Mouse (Mus musculus) kidney, postnatal 14 days (tissue): ENCODE data around the gene Casc3.

Experiments used
- DNase-seq: peaks from one replicate; pipeline ENCODE4 v3.0.0; 2022; ENCODE audit warnings: mixed read lengths

Gene Casc3

DNA sequence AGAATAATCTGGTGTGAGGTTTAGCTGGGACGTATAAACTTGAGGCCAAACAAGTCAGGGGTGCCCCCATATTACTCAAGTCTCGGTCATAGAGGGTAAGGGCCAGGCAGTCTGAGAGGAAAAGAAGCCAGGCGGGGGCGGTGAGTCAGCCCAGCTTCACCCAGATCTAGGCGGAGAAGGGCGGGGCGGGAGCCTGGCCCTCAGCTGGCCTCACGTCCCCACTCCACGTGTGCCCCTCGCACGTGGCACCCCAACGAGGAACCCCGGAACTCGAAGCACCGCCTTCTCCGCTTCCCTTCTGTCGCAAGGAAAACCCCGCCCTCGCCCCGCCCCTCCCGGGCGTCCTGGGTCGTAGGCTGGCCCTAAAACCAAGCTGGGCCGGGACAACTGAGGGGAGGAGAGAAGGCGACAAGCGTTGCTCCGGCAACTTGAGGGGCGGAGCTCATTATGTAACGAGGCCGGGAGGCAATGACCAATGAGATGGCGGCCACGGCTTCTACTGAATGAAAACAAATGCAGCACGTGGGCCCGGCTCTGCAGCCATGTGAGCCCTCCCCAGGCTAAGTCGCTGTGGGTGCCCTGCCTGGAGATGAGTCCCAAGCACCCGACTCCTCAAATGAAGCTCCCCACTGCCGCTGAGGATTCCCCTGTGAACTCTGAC, 30.9 kb upstream of the Casc3 start:
- DNase-seq: peak; percentile 99

DNA sequence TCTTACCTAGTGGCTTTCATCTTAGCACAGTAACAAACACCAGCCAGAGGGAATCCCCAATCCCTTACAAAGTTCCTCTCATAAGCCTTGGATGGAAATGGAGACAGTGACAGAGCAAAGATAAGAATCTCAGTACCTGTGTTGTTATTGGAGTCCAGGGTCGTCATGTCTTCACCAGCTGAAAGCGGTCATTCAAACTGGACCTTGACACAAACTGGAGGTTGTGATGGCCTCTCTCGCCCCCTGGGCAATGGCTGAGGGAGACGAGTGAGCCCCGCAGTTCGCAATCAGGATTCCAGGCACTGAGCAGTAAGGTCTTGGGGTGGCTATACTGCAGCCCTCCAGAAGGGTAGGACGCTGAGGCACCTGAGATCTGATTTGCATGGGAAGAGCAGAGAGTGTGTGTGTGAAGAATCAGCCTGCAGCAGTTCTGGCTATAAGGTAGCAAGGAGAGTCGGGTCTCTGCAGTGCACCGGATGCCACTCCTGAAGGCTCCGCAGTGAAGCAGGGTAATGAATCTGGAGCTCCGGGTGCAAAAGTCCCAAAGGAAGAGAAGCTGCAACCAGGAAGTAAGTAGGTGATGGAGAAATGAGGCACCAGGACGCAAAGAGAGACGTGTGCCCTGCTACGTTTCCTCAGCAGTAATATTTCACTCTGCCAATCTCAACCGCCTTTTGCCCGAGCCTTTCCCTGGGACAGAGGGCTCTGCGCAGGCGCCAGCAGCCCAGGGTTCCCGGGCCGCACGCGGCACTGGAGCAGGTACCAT, 29.9 kb upstream of the Casc3 start, which contains the start of gene Nr1d1:
Gene Nr1d1, minus strand, starts transcription at position 752 of the 766 bp plus-strand sequence.
- DNase-seq: no peak

DNA sequence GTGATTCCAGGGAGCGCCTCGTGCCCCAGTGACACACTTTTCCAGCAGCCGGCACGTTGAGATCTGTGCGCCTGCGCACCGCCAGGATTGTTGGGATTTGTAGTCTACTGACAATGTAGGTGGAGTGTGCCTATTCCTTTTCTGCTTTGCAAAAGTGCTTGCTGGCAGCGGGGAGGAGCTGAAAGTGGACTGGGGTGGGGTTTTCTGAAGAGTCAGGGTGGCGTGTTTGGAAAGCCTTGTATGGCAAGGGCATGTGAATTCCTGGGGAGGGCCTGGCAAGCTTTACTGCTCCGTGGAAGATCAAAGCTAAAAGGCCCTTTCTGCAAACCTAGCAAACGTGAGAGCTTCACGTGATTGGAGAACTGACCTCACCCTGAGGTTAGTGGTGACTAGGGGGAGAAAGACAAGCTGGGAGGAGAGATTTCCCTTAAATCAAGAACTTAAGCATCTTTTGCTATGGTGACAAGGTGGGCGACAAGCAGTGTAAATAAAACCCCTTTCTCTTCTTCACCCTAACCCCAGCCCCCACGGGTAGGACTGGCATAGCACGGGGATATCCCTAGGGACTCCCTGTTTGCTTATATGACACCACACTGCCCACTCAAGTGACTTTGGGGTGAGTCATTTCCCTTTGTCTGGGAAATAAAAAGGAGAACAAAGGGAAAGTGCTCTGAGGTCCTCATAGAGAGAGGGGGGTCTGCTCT, 29.2 kb upstream of the Casc3 start:
- peak; percentile 100 for DNase-seq

DNA sequence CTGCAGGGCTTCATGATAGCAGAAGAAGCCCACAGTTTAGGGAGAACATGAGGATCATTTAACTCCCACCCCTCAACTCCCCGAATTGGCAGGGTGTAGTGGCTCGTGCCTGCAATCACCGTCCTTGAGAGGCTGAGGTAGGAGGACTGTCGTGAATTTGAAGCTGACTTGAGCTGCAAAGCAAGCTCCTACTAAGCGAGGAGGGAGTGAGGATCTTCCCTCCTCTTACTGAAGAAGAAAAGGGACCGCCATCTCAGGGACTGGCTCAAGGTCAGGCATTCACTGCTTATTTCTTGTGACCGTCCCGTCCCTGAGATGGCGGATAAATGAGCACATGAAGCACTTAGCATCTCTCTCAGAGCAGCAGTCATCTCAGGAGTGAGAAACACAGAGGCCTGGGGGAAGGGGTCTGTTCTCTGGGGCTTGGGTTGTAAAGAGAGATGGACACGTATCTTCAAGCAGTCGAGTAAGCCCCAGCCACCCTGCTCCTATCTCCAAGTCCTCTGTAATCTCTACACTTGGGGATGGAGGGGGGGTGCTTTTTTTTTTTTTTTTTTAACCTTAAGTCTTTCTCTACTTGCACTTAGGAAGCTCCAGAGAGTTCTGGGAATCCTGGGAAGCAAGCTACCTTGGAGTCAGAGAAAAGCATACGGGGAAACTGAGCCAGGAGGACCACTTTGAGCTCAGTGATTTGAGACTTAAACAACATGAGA, 28.5 kb upstream of the Casc3 start:
- DNase-seq: no peak

DNA sequence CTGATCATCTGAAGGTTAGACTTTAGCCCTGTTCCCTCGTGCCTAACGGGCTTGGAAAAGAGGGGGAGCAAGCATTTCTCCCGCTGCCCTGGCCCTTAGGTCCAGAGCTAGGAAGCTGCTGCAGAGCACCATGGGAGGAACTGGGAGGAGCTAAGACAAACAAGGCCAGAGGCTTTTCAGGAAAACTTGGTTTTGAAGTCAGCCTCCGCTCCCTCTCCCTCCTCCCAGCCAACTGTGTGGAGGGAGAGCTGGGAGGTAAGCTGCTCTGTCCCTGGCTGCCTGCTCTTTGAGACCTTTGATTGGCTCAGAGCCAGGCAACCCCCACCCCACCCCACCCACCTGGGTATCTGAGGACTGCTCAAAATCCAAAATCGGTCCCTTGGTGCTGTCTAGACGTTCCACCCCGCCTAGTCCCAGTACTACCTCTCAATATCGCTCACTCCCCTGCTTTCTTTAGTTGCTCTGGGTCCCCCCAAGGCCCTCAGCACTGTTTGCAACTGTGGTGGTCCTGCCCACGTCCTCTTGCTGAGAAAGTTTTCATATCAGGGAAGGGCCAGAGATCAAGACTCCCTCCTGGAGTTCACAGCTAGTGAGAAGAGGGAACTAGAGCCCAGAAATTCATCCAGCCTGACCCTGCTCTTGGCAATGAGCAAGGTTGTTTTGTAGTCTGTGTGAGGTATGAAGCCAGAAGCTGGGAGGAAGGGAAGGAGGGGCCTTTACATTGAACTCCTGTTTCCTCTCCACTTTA, 27.7 kb upstream of the Casc3 start:
- peak; percentile 83 for DNase-seq

DNA sequence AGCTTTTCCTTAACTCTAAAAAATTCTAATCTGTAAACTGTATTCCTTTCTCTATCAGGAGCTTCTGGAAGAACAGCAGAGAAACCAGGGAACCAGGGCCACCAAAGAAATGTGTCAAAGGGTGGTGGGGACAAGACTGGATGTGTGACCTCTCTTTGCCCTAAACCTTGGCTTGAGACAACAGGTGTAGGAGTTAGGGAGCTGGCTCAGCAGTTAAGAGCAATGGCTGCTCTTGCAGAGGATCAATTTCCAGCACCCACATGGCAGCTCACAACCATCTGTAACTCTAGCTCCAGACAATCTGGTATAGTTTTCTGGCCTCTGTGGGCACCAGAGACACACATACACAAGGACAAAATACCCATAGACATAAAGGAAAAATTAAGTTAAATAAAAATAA, 26.8 kb upstream of the Casc3 start:
- DNase-seq: no peak

DNA sequence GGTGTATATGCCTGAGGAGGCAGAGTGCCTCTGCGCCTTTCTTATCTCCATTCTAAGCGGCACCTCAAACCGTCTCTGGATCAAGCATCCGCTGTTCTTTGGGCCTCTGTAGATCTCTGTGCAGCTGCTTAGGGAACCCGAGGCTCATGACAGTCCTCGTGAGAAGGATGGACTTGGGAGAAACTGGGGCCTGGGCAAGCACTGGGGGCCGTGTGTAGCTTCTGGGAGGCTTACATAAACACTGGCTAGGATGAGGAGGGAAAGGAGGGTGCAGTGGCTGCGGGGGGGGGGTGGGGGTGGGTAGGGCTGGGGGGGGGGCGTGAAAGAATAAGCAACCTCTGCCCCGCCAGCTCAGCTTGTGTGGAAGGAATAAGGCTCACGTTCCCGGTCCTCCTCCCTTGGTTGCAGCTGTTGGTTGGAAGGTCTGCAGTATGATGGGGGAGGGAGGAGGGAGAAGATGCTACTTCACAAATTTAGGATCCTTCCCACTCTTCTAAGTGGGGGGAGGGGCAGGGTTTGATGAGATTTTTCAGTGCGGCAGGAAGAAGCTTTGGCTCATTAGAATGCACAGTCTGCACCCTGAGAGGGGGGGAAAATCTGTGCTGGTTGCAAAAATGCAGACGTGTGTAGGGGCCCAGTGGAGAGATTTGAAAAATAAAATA, 22.7 kb upstream of the Casc3 start:
- peak; percentile 72 for DNase-seq

DNA sequence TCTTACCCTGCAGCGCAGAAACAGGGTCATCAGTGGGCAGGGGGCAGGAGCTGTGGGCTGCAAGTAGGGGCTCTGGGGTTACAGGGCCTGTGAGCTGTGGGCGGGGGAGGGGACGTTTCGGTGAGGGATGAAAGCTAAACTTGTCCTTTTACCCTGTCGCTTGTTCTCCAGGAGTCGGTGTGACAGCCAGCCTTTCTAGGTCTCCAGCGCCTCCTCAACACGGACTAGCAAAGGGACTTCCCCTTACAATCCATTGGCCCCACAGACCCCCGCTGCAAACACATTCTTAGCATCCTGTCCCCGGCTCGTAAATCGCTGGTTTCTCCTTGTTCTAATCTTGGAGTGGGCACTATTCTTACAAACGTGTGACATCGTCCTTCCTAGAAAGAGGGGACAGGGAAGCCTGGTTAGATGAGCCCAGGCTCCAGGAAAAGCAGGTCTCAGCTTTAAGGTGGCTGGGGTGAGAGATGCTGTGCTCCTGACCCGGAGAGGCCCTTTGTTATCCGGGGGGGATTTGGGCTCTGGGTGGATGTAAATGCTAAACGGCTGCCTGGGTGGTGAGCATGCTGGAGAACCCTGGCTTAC, 22.0 kb upstream of the Casc3 start:
- DNase-seq: peak; percentile 48

DNA sequence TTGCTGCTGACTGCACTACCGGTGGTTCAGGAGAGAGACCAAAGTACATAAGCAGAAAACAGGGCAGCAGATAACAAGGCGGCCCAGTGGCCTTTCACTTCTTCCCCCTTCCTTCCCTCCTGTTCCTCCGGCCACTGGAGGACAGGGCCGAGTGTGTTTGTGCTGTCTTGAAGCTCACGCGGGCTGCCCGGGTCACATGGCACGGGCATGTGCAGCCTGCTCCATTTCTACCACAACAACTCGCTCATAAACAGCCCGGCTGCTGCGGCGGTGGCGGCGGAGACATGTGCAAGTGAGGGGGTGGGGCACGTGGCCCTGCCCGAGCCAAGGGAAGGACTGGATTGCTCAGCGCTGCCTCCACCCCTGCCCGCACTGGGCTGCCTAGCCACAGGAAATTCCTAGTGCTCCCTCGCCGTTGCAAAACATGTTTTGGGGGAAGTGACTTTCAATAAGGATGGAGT, 21.4 kb upstream of the Casc3 start:
- peak; percentile 97 for DNase-seq

DNA sequence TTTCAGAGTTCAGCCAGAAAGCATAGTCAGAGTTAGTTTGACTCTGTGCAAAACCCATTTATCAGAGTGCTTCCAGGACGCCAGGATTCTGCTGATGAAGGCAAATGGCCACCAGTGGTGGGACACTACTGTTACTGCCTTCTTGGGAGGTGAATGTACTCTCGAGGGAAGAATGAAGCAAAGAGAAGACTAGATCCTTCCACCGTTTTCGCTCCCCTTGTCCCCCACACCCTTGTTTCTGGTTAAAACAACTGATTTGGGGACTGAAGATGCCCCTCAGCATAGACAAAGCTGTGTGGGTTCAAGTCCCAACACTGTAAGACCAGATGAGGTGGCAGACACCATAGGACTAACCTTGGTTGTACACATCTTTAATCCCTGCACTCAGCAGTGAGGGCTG, 20.6 kb upstream of the Casc3 start:
- no peak for DNase-seq

DNA sequence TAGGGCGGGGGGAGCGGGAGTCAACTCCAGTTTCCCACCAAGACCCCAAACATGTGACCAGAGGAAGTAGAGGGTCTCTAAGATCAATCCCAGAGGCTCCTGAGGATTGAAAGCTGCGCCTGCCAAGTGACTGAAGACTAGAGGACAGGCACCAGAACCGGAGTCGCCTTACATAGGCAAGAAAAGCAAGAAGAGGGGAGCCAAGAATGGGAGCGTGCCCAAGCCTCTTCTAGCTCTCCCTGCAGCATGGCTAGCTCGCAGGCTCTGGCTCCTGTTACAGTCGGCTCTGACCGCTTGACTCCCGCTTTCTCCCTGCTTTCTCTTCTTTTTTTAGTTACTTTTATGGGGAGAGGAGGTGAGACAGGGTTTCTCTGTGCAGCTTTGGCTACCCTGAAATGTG, 19.5 kb upstream of the Casc3 start:
- no peak for DNase-seq

DNA sequence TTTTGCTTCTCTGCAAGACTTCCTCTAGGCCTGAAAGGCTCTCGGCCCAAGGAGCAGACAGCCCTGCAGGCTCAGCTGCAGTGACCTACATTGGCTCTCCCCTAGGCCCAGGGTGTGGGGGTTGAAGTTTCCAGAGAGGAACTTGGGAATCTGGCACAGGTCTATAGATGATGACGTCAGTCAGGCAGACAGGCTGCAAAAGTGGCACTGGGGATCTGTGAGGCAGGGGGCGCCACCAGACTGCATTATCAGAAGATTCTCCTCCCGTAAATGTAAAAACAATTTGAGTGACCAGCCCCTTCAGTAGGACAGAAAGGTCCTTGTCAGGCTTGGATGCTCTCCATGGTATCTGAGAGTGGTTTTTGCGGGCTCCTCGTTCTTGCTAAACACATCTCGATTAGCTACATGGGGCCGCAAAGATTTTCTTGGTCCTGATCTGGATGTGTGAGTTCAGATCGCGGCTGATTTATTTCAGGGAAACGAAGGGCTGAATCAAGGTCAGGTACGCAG, 18.9 kb upstream of the Casc3 start:
- peak; percentile 87 for DNase-seq

DNA sequence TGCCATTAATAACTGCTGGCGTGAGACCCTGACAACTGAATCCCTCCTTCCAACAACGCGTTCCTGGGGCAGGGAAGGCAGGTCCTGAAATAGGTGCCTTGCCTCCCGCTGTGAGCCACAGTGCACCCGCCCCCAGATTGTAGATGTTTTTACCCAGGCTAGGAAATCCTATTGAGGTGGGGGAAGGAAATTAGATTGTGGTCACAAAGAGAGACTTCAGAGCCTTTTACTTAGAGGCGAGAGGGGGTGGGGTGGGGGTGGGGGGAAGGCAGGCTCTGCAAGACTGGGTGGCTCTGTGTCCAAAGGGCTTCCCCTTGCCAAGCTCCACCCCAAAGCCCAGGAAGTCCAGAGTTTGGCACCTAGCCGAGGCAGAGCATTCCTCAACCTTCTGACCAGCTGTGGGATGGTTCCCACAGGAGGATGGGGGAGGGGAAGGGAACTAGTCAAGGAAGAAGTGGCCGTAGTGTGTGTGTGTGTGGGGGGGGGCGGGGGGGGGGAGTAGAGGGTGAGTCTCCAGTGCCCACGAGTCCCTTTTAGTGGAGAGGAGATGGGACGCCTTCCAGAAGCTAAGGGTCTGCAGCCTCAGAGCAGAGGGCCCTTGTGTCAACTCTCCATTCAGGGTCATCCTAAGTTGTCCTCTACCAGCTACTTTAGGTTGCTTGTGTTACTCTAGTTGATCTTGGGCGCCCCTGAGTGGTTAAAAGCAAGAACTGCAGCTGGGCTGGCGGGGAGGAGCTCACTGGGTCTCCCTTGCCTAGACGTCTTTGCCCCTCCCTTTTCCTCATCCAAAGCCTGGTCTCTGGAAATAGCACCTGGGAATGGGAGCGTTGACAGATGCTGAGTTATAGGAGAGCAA, 18.1 kb upstream of the Casc3 start:
- DNase-seq: peak; percentile 98

DNA sequence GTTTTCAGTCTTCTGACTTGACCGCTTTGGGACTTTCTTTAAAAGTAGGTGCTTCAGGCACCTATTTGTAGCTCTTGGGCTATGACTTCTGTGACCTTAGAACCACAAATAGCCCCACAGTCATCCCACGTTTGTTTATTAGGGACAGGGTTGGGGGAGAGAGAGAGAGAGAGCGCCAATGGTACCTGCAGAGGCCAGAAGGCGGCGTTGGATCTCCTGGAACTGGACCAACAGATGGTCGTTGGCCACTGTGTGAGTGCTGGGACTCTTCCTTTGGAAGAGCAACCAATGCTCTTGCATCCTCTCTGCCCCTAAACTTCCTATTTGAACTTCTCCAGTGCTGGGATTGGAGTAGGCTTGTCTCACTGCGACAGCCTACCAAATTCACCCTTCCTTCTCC, 17.5 kb upstream of the Casc3 start:
- DNase-seq: no peak

DNA sequence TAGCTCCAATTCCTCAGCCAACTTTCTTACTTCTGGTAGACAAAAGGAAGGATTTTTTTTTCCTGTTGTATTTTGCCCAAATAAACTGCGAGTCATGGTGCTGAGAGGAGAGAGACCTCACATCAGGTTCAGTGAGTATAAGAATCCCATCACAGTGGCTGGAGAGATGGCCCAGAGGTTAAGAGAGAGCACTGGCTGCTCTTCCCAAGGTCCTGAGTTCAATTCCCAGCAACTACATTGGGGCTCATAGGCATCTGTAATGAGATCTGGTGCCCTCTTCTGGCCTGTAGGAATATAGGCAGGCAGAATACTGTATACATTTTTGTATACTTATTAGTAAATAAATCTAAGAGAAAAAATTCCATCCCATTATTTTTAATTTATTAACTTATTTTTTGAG, 17.0 kb upstream of the Casc3 start:
- no peak for DNase-seq

DNA sequence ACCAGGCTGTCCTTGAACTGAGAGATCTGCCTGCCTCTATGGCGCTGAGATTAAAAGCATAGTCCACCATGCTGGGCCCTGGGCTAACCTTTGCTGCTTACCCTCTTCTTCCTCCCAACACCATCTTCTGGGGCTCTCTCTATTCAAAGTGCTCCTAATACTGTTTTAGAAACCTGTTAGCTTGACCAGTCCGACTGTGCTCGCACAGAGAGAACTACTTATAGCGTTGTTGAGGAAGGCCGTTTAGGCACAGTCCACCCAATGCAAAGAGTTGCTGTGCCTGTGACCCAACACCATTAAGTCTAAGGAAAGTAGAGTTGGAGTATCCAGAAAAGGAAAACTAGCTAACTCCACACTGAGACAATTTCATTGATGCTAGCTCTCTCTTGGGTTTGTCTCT, 16.6 kb upstream of the Casc3 start:
- no peak for DNase-seq

DNA sequence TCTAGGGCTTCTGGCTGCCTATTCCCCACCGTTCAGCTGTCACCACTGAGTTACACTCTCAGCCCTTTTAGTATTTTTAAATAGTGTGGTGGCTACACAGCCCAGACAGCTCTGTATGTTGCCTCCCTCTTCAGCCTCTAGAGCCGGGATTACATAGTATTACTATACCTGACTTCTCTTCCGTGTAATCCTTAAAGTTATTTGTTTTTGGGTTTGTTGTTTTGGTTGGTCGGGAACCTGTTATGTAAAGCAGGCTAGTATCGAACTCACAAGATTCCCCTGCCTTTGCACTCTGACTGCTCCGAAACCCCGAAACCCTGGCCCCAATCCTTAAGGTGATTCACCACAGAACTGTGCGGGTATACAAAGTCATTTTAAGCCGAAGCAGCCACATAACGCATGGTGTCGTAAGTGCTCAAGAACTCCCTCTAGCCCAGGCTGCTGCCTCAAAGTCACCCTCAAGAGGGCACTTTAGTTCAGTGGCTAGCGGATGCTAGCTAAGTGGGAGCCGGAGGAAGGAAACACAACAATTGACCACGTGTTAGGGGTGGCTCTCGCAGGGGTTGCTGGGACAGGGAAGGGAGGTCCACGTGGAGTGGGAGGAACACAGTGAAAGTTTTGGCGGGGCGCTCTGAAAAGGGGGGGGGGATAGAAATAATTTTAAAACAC, 16.0 kb upstream of the Casc3 start:
- peak; percentile 94 for DNase-seq

DNA sequence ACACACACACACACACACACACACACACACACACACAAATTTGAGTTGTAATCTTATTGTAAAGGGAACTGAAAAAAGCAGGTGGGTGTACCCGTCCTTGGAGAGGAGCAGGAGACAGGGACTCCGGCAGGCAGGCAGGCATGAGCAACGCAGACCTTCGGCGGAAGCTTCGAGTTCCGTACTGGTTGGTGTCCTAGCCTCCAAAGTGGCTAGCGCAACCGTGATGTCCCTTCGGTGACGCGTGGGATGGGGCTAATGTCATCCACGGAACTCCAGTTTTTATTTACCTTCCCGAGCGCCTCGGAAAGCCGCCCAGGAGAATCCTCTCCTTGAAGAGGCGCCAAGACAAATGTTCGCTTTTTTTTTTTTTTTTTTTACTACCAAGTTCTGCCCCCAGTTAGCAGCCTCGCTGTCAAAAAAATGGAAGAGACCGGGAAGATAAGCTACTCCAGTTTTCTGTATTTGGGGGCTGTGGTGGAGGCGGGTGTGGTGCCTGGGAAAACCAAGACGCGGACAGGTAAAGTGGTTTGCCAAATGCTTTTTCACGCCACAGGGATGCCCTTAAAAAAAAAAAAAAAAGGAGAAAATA, 15.4 kb upstream of the Casc3 start:
- DNase-seq: no peak

DNA sequence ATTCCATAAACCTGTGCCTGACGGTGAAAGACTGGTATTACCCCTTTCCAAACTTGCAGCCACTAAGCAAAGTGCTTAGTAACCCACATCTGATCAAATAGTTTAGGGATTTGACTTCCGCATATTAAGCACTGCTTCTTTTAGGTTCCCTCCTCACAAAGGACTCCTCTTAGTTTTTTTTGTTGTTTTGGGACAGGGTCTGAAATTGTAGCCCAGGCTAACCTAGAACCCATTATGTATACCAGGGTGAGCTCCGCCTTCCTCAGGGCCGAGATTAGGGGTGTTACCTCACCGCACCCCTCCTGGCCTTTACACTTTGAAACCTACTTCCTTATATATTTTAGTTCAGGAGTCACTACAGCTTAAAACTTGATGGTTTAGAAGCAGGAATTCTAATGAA, 14.9 kb upstream of the Casc3 start:
- no peak for DNase-seq
